Mouse (Mus musculus) intestine, postnatal 0 days (tissue): ENCODE results near the gene Bcam. TPM values are rescaled to one million over a fixed set of nuclear protein-coding genes. Genes with fewer than 3 reads are reported as not detected.

Experiments
- ATAC-seq: fragments of 200-750 bp; cut with Nextera tagmentation; 2 replicates; pipeline ENCODE4 v1.8.0; 2017; ENCODE audit warnings: mild to moderate bottlenecking, moderate TSS enrichment, moderate library complexity
- H3K27ac ChIP-seq: fragments of 300-500 bp; sonication (generic); 2 replicates; pipeline ENCODE4 v1.5.1; 2014; ENCODE audit warnings: mild to moderate bottlenecking, low read depth, low read length, moderate library complexity
- H3K27me3 ChIP-seq: fragments of 300-500 bp; sonication (generic); replicated peaks from 2 replicates; pipeline ENCODE4 v1.6.1; 2014; ENCODE audit warnings: low read length, mixed read lengths; ENCODE audit not compliant: control insufficient read depth, insufficient read depth
- H3K36me3 ChIP-seq: fragments of 300-500 bp; sonication (generic); 2 replicates; pipeline ENCODE4 v1.6.1; 2014; ENCODE audit warnings: mild to moderate bottlenecking, moderate library complexity; ENCODE audit not compliant: control insufficient read depth, insufficient read depth
- H3K4me1 ChIP-seq: fragments of 300-500 bp; sonication (generic); replicated peaks from 2 replicates; pipeline ENCODE4 v1.6.1; 2014; ENCODE audit warnings: antibody characterized with exemption, low read length, mixed read lengths; ENCODE audit not compliant: control insufficient read depth, insufficient read depth
- H3K4me2 ChIP-seq: fragments of 300-500 bp; sonication (generic); replicated peaks from 2 replicates; pipeline ENCODE4 v1.6.1; 2014; ENCODE audit warnings: low read depth, mild to moderate bottlenecking, moderate library complexity
- H3K4me3 ChIP-seq: fragments of 300-500 bp; sonication (generic); 2 replicates; pipeline ENCODE4 v1.5.1; 2014; ENCODE audit warnings: low read depth, low read length
- H3K9ac ChIP-seq: fragments of 300-500 bp; sonication (generic); 2 replicates; pipeline ENCODE4 v1.6.1; 2014; ENCODE audit warnings: mild to moderate bottlenecking, low read depth, low read length
- H3K9me3 ChIP-seq: fragments of 300-500 bp; sonication (generic); 2 replicates; pipeline ENCODE4 v1.6.1; 2016; ENCODE audit warnings: mixed run types; ENCODE audit not compliant: control insufficient read depth
- CTCF ChIP-seq: sonication (generic); IDR thresholded peaks from 2 replicates; pipeline ENCODE4 v1.5.1; 2016; ENCODE audit warnings: low read depth, mild to moderate bottlenecking, control low read depth, antibody characterized with exemption, moderate library complexity
- WGBS: fragments of 180-500 bp; shearing (Covaris S2); extraction: QIAGEN DNeasy Blood & Tissue Kit; methylation state at CpG from one replicate; pipeline ENCODE4 v1.1.7; 2014; 5-methylcytosine and 5-hydroxymethylcytosine counted together
- polyA plus RNA-seq: library from polyadenylated mRNA; unstranded; fragments of >200 nt; fragmentation: Nextera tagmentation; extraction: Ambion mirVana; gene quantifications from 2 replicates; pipeline ENCODE4 v1.2.1, GENCODE M21; 2015

Gene Bcam
- polyA plus RNA-seq, 1 experiment from 2014 or later = 36.2 TPM

- H3K4me2 ChIP-seq = peak overlapping the region; percentile 86
- no peaks in the 10 kb centered on the region for H3K9me3 ChIP-seq
- peaks cover 21% of the 10 kb centered on the region; the same call in 1 of the 2 replicates for H3K4me1 ChIP-seq
- peak overlapping the region; percentile 93 for H3K9ac ChIP-seq
- under 1% methylated on average over 36 of the region's 46 CpGs for WGBS
- no peaks in the 10 kb centered on the region for H3K27me3 ChIP-seq
- peak overlapping the region; percentile 90 for H3K4me3 ChIP-seq
- peak overlapping the region; percentile 94 for H3K27ac ChIP-seq
- TF ChIP-seq CTCF = peak; percentile 99
- peaks cover 3% of the 10 kb centered on the region; the same call in 1 of the 2 replicates for H3K36me3 ChIP-seq
- peak; percentile 93 for ATAC-seq
Observed at GRCm38 (mm10) chr7:19749389-19750216, 21.2 kb downstream of the Bcam start.

GRCm38 (mm10) chr7:19748219-19749195 lies 22.3 kb downstream of the Bcam start:
- no peaks in the 10 kb centered on the region for H3K9me3 ChIP-seq
- peak overlapping the region; percentile 93 for H3K9ac ChIP-seq
- H3K4me3 ChIP-seq = peak overlapping the region; percentile 90
- peak overlapping the region; percentile 94 for H3K27ac ChIP-seq
- no peak for TF ChIP-seq CTCF
- peak overlapping the region; percentile 86 for H3K4me2 ChIP-seq
- no peak for ATAC-seq
- under 1% methylated on average over 32 of the region's 32 CpGs for WGBS
- no peaks in the 10 kb centered on the region for H3K27me3 ChIP-seq
- peaks cover 18% of the 10 kb centered on the region; the same call in 1 of the 2 replicates for H3K4me1 ChIP-seq
- H3K36me3 ChIP-seq = peaks cover 11% of the 10 kb centered on the region; the same call in 1 of the 2 replicates

- H3K27ac ChIP-seq = peak overlapping the region; percentile 94
- ATAC-seq = peak; percentile 36
Observed at GRCm38 (mm10) chr7:19747420-19748218, 23.2 kb downstream of the Bcam start.

GRCm38 (mm10) chr7:19746426-19747201 lies 24.2 kb downstream of the Bcam start:
- TF ChIP-seq CTCF = no peak

More at GRCm38 (mm10) chr7:19747420-19748218, 23.2 kb downstream of the Bcam start:
- Histone ChIP-seq H3K27me3 (no peaks in the 10 kb centered on the region), H3K4me3 (peak overlapping the region; percentile 90), H3K4me2 (peak overlapping the region; percentile 86), H3K36me3 (peaks cover 20% of the 10 kb centered on the region; the same call in 1 of the 2 replicates), H3K9ac (peak overlapping the region; percentile 93; the same call in 1 of the 2 replicates), H3K9me3 (no peaks in the 10 kb centered on the region), H3K4me1 (peaks cover 17% of the 10 kb centered on the region; the same call in 1 of the 2 replicates)
- WGBS = 5% methylated on average over 25 of the region's 25 CpGs
- TF ChIP-seq CTCF = no peak

GRCm38 (mm10) chr7:19745971-19746370 lies 24.8 kb downstream of the Bcam start:
- Histone ChIP-seq H3K9me3 (no peaks in the 10 kb centered on the region), H3K36me3 (peaks cover 24% of the 10 kb centered on the region; the same call in 1 of the 2 replicates), H3K4me2 (no peak overlapping the region), H3K9ac (no peak overlapping the region), H3K27me3 (no peaks in the 10 kb centered on the region), H3K4me1 (peaks cover 16% of the 10 kb centered on the region; the same call in 1 of the 2 replicates), H3K27ac (no peak overlapping the region), H3K4me3 (no peak overlapping the region)
- TF ChIP-seq CTCF = no peak
- 71% methylated on average over 8 of the region's 10 CpGs for whole genome bisulfite sequencing
- no peak for ATAC-seq

More at GRCm38 (mm10) chr7:19746426-19747201, 24.2 kb downstream of the Bcam start:
- H3K27me3 ChIP-seq = no peaks in the 10 kb centered on the region
- peaks cover 17% of the 10 kb centered on the region; the same call in 1 of the 2 replicates for H3K4me1 ChIP-seq
- WGBS = 31% methylated on average over 6 of the region's 6 CpGs
- H3K27ac ChIP-seq = peak overlapping the region; percentile 94; the same call in 1 of the 2 replicates
- H3K4me2 ChIP-seq = peak overlapping the region; percentile 86
- ATAC-seq = no peak
- peak overlapping the region; percentile 90 for H3K4me3 ChIP-seq
- no peak overlapping the region for H3K9ac ChIP-seq
- peaks cover 24% of the 10 kb centered on the region; the same call in 1 of the 2 replicates for H3K36me3 ChIP-seq
- H3K9me3 ChIP-seq = no peaks in the 10 kb centered on the region
